Mouse (Mus musculus) midbrain, embryonic 12.5 days (tissue): ENCODE data around the gene Aox3. TPM values are rescaled to one million over a fixed set of nuclear protein-coding genes. Genes with fewer than 3 reads are reported as not detected.

Experiments used
- ATAC-seq: fragments of 200-750 bp; cut with Nextera tagmentation; 2 replicates; pipeline ENCODE4 v1.8.0; 2017; ENCODE audit warnings: low read depth, moderate TSS enrichment, moderate library complexity; ENCODE audit not compliant: low FRiP score
- H3K27ac ChIP-seq: fragments of 300-500 bp; sonication (generic); replicated peaks from 2 replicates; pipeline ENCODE4 v1.5.1; 2016; ENCODE audit warnings: mild to moderate bottlenecking
- H3K27me3 ChIP-seq: fragments of 300-500 bp; sonication (generic); 2 replicates; pipeline ENCODE4 v1.6.1; 2016; ENCODE audit warnings: mild to moderate bottlenecking
- H3K36me3 ChIP-seq: fragments of 300-500 bp; sonication (generic); 2 replicates; pipeline ENCODE4 v1.6.1; 2016
- H3K4me1 ChIP-seq: fragments of 300-500 bp; sonication (generic); 2 replicates; pipeline ENCODE4 v1.6.1; 2016
- H3K4me2 ChIP-seq: fragments of 300-500 bp; sonication (generic); replicated peaks from 2 replicates; pipeline ENCODE4 v1.6.1; 2016; ENCODE audit warnings: mild to moderate bottlenecking, moderate library complexity
- H3K4me3 ChIP-seq: fragments of 300-500 bp; sonication (generic); 2 replicates; pipeline ENCODE4 v1.5.1; 2016; ENCODE audit warnings: mild to moderate bottlenecking
- H3K9ac ChIP-seq: fragments of 300-500 bp; sonication (generic); replicated peaks from 2 replicates; pipeline ENCODE4 v1.6.1; 2016; ENCODE audit warnings: mild to moderate bottlenecking, moderate library complexity
- H3K9me3 ChIP-seq: fragments of 300-500 bp; sonication (generic); 2 replicates; pipeline ENCODE4 v1.6.1; 2016; ENCODE audit warnings: mild to moderate bottlenecking
- WGBS: fragments of 180-500 bp; shearing (Covaris S2); methylation state at CpG from one replicate; pipeline ENCODE4 v1.1.7; 2016; 5-methylcytosine and 5-hydroxymethylcytosine counted together
- polyA plus RNA-seq: library from polyadenylated mRNA; unstranded; fragments of >200 nt; fragmentation: Nextera tagmentation; extraction: Ambion mirVana; gene quantifications from 2 replicates; pipeline ENCODE4 v1.2.1, GENCODE M21; 2016

Gene Aox3
- 0.04 and 0.13 TPM in 2 replicates for polyA plus RNA-seq

GRCm38 (mm10) chr1:58112880-58113279 lies at the start of gene Aox3:
Gene Aox3 (plus strand): TSS chr1:58113130.
- H3K4me2 ChIP-seq: peak within 1 kb of the TSS; percentile 29
- no peak within 1 kb of the TSS for H3K4me3 ChIP-seq
- no peaks in the 10 kb centered on the region for H3K36me3 ChIP-seq
- H3K27me3 ChIP-seq: no peaks in the 10 kb centered on the region
- 14% methylated on average over 11 of the region's 11 CpGs for WGBS
- H3K9me3 ChIP-seq: no peaks in the 10 kb centered on the region
- ATAC-seq: peak; percentile 72; the same call in 1 of the 2 replicates
- no peak within 1 kb of the TSS for H3K27ac ChIP-seq
- no peaks in the 10 kb centered on the region for H3K4me1 ChIP-seq
- H3K9ac ChIP-seq: no peak within 1 kb of the TSS

GRCm38 (mm10) chr1:58065151-58065550 lies 47.8 kb upstream of the Aox3 start:
- Histone ChIP-seq H3K4me2 (no peak overlapping the region), H3K27ac (no peak overlapping the region), H3K36me3 (no peaks in the 10 kb centered on the region), H3K9ac (no peak overlapping the region), H3K9me3 (no peaks in the 10 kb centered on the region), H3K27me3 (no peaks in the 10 kb centered on the region), H3K4me3 (no peak overlapping the region), H3K4me1 (no peaks in the 10 kb centered on the region)
- no peak for ATAC-seq
- 90% methylated on average over 5 of the region's 5 CpGs for WGBS

DNA sequence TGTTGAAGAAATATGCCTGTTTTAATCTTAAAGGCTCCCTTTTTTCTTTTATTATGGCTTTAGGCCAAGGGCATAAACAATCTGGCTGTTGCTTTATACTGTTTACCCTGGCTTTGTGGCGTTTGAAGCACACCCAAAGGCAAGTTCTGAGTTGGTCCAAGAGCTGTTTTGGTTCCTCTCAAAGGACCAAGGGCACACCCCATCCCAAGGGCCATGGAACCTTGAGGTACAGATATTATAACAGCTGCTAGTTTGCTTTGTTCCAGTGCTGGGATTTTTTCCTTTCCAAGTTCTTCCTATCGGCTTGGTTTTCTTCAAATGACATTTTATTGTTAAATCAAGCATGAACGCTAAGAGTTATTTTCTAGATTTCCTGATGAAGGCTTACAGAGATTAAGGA lies 47.3 kb upstream of the Aox3 start:
- Histone ChIP-seq H3K4me2 (no peak overlapping the region), H3K36me3 (no peaks in the 10 kb centered on the region), H3K9ac (no peak overlapping the region), H3K27ac (no peak overlapping the region), H3K9me3 (no peaks in the 10 kb centered on the region), H3K27me3 (no peaks in the 10 kb centered on the region), H3K4me1 (no peaks in the 10 kb centered on the region), H3K4me3 (no peak overlapping the region)
- WGBS: 75% methylated on average over 3 of the region's 3 CpGs
- ATAC-seq: no peak

GRCm38 (mm10) chr1:58069181-58069580 lies 43.7 kb upstream of the Aox3 start:
- no peak overlapping the region for H3K4me3 ChIP-seq
- no peaks in the 10 kb centered on the region for H3K36me3 ChIP-seq
- 85% methylated on average over 6 of the region's 6 CpGs for WGBS
- no peaks in the 10 kb centered on the region for H3K9me3 ChIP-seq
- no peak overlapping the region for H3K9ac ChIP-seq
- no peak overlapping the region for H3K4me2 ChIP-seq
- no peaks in the 10 kb centered on the region for H3K27me3 ChIP-seq
- no peak for ATAC-seq
- H3K4me1 ChIP-seq: 0 out of 2 replicates have a peak, but pooled peaks cover 9% of the 10 kb centered on the region
- H3K27ac ChIP-seq: no peak overlapping the region

GRCm38 (mm10) chr1:58070091-58070490 lies 42.8 kb upstream of the Aox3 start:
- H3K36me3 ChIP-seq: no peaks in the 10 kb centered on the region
- no peak overlapping the region for H3K27ac ChIP-seq
- H3K9me3 ChIP-seq: no peaks in the 10 kb centered on the region
- WGBS: 90% methylated on average over 11 of the region's 11 CpGs
- no peak overlapping the region for H3K9ac ChIP-seq
- no peak for ATAC-seq
- H3K27me3 ChIP-seq: no peaks in the 10 kb centered on the region
- H3K4me2 ChIP-seq: no peak overlapping the region
- 0 out of 2 replicates have a peak, but pooled peaks cover 9% of the 10 kb centered on the region for H3K4me1 ChIP-seq
- no peak overlapping the region for H3K4me3 ChIP-seq

GRCm38 (mm10) chr1:58071006-58071405 lies 41.9 kb upstream of the Aox3 start:
- 89% methylated on average over 9 of the region's 9 CpGs for WGBS
- Histone ChIP-seq H3K4me2 (no peak overlapping the region), H3K4me1 (0 out of 2 replicates have a peak, but pooled peaks cover 9% of the 10 kb centered on the region), H3K36me3 (no peaks in the 10 kb centered on the region), H3K4me3 (no peak overlapping the region), H3K27me3 (no peaks in the 10 kb centered on the region), H3K9ac (no peak overlapping the region), H3K27ac (no peak overlapping the region), H3K9me3 (no peaks in the 10 kb centered on the region)
- ATAC-seq: no peak

DNA sequence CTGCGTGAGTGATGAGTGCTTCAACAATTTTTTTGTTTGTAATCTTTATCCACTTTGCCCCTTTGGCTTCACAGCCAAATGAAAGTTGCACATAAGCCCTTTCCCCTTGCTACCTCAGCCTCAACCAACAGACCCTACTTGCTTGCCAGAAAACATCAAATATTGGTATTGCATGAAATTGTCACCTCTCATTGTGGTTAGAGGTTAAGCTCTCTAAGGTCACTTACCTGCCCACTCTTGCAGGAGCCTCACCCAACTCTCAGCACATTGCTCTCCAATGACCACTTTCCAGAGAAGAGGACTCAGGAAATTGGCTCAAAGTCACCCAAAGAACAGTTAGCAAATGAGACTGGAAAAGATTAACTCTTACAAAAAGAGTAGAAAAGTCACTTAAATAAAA lies 41.4 kb upstream of the Aox3 start:
- Histone ChIP-seq H3K9me3 (no peaks in the 10 kb centered on the region), H3K4me3 (no peak overlapping the region), H3K9ac (no peak overlapping the region), H3K27ac (no peak overlapping the region), H3K4me1 (0 out of 2 replicates have a peak, but pooled peaks cover 9% of the 10 kb centered on the region), H3K4me2 (no peak overlapping the region), H3K36me3 (no peaks in the 10 kb centered on the region), H3K27me3 (no peaks in the 10 kb centered on the region)
- ATAC-seq: no peak
- 92% methylated on average over 1 of the region's 1 CpGs for WGBS

DNA sequence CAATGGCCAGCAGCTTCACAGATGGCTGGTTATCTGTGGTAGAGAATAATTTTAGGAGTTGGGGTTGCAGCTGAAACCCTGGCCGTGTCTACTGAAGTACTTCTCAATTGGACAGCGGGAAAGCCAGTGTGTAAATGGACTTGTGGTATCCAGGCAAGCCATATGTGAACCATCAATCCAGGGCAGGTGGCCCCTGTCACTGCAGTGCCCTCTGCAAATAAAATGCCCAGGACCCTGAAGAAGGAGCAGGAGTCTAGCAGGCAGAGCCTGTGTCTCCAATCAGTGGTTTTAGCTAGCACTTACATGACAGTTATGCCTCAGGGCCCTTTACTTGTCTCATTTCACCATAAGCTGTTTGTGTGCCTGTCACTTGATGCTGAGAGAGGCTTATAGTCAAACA lies 40.5 kb upstream of the Aox3 start:
- no peak overlapping the region for H3K9ac ChIP-seq
- 95% methylated on average over 2 of the region's 2 CpGs for WGBS
- no peaks in the 10 kb centered on the region for H3K9me3 ChIP-seq
- H3K27ac ChIP-seq: no peak overlapping the region
- H3K36me3 ChIP-seq: no peaks in the 10 kb centered on the region
- no peak for ATAC-seq
- 0 out of 2 replicates have a peak, but pooled peaks cover 9% of the 10 kb centered on the region for H3K4me1 ChIP-seq
- no peak overlapping the region for H3K4me3 ChIP-seq
- H3K4me2 ChIP-seq: no peak overlapping the region
- H3K27me3 ChIP-seq: no peaks in the 10 kb centered on the region

GRCm38 (mm10) chr1:58072991-58073730 lies 39.8 kb upstream of the Aox3 start:
- Histone ChIP-seq H3K27me3 (no peaks in the 10 kb centered on the region), H3K4me2 (no peak overlapping the region), H3K9me3 (no peaks in the 10 kb centered on the region), H3K27ac (no peak overlapping the region), H3K36me3 (no peaks in the 10 kb centered on the region), H3K9ac (no peak overlapping the region), H3K4me1 (0 out of 2 replicates have a peak, but pooled peaks cover 9% of the 10 kb centered on the region), H3K4me3 (no peak overlapping the region)
- ATAC-seq: no peak
- WGBS: 71% methylated on average over 12 of the region's 12 CpGs

DNA sequence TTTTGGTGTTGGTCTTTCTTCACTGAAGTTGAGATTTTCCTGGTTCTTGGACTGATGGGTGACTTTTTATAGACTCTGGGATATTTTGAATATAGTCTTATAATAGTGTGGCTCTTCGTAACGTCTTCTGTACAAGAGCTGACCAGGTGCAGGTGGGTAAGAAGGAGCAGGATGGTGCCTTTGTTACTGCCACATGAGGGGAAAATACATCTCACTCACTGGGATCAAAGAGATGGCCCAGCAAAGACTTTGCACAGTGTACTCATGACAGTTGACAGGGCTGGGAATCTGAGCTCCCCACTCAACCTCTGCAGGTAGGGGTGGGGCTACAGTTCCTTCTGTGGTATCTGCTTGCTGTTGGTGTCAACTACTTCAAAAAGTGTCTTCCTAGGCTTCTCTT lies 38.7 kb upstream of the Aox3 start:
- WGBS: 86% methylated on average over 2 of the region's 2 CpGs
- ATAC-seq: no peak
- H3K27ac ChIP-seq: no peak overlapping the region
- 0 out of 2 replicates have a peak, but pooled peaks cover 9% of the 10 kb centered on the region for H3K4me1 ChIP-seq
- no peaks in the 10 kb centered on the region for H3K9me3 ChIP-seq
- H3K36me3 ChIP-seq: no peaks in the 10 kb centered on the region
- H3K4me2 ChIP-seq: no peak overlapping the region
- no peak overlapping the region for H3K9ac ChIP-seq
- H3K4me3 ChIP-seq: no peak overlapping the region
- no peaks in the 10 kb centered on the region for H3K27me3 ChIP-seq

- no peak overlapping the region for H3K4me3 ChIP-seq
- no peak overlapping the region for H3K27ac ChIP-seq
- no peak overlapping the region for H3K4me2 ChIP-seq
- no peaks in the 10 kb centered on the region for H3K36me3 ChIP-seq
- ATAC-seq: no peak
- 0 out of 2 replicates have a peak, but pooled peaks cover 4% of the 10 kb centered on the region for H3K4me1 ChIP-seq
- H3K9ac ChIP-seq: no peak overlapping the region
- H3K27me3 ChIP-seq: no peaks in the 10 kb centered on the region
- no peaks in the 10 kb centered on the region for H3K9me3 ChIP-seq
Measured at GRCm38 (mm10) chr1:58077882-58078281, 35.0 kb upstream of the Aox3 start.

GRCm38 (mm10) chr1:58078390-58078789 lies 34.5 kb upstream of the Aox3 start:
- no peaks in the 10 kb centered on the region for H3K9me3 ChIP-seq
- WGBS: 91% methylated on average over 7 of the region's 7 CpGs
- no peaks in the 10 kb centered on the region for H3K27me3 ChIP-seq
- ATAC-seq: no peak
- H3K4me2 ChIP-seq: no peak overlapping the region
- H3K27ac ChIP-seq: no peak overlapping the region
- no peak overlapping the region for H3K9ac ChIP-seq
- H3K4me1 ChIP-seq: no peaks in the 10 kb centered on the region
- no peak overlapping the region for H3K4me3 ChIP-seq
- no peaks in the 10 kb centered on the region for H3K36me3 ChIP-seq

DNA sequence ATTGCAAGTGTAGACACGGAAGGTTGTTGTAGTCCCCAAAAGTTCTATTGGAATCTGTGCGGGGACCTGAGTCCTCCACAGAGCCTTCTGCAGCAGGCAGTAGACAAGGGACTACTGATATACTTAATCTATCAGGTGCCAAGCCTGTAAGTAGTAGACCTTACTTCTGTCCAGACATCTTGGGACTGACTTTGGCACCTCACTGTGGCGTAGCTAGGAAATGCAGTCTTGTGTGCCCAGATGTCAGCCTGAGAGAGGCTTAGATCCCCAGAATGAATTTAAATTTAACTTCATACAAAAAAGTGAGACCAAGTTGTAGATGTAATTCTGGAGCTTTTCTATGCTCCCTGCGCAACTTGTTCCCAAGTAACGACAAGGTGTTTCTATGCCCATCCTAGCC lies 33.2 kb upstream of the Aox3 start:
- Histone ChIP-seq H3K4me3 (no peak overlapping the region), H3K4me1 (no peaks in the 10 kb centered on the region), H3K36me3 (no peaks in the 10 kb centered on the region), H3K9ac (no peak overlapping the region), H3K4me2 (no peak overlapping the region), H3K27me3 (no peaks in the 10 kb centered on the region), H3K27ac (no peak overlapping the region), H3K9me3 (no peaks in the 10 kb centered on the region)
- WGBS: 84% methylated on average over 5 of the region's 5 CpGs
- ATAC-seq: no peak
